Mouse (Mus musculus) A20 (cell line): ENCODE results near the gene Tmem231.
"Not testable (repeated sequence)": the region's sequence is repeated elsewhere in the genome, so short reads cannot be mapped to it uniquely, and the experiment has no call there.

Experiments
- DNase-seq: peaks from one replicate; pipeline ENCODE4 v3.0.0-alpha.2; 2011; ENCODE audit warnings: low read depth, low spot score

Gene Tmem231

DNA sequence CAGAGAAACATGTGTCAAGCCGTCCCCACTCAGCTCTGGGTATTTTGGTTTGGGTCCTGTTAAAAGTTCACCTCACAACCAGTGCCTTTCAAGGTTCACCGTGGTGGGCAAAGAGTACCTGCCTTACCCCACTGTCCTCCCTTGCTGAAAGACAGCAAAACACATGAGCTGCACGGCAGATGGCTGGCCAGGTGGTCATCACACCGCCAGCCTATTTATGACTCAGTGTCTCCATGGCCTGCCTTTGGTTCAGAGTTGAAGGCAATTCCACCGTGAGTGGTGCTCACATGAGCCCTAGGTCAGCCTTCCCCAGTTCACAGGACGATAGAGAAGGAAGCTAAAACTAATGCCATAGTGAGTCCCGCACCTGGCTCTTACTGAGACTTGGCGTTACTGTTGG is 14.3 kb upstream of the Tmem231 start:
- DNase-seq = no peak

DNA sequence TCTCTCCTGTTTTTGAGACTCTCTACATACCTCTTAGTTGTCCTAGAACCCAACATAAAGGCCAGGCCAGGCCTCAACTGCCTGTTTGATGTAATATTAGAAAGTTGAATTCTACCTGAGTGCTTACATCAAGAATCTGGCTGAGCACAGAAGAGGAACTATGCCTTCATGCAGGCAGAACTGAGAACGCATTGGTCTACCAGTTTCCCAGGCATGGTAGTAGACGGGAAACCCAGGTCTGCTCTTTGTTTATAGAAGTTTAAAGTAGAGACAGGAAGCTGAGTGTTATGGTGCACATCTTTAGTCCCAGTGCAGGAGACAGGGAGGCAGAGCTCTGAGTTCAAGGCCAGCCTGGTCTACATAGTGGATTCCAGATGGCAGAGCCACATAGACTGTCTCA is 13.5 kb upstream of the Tmem231 start:
- peak; percentile 72 for DNase-seq

DNA sequence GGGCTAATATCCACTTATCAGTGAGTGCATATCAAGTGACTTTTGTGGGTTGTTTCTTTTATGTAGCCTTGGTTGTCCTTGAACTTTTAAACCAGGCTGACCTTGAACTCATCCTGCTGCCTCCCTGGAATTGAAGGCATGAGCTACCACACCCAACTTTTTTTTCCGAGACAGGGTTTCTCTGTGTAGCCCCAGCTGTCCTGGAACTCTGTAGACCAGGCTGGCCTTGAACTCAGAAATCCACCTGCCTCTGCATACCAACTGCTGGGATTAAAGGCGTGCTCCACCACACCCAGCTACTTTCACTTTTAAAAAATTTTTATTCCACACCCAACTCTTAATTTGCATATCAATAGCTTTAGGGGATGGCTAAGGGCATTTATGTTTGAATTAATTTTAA is 9.9 kb upstream of the Tmem231 start:
- no peak for DNase-seq

DNA sequence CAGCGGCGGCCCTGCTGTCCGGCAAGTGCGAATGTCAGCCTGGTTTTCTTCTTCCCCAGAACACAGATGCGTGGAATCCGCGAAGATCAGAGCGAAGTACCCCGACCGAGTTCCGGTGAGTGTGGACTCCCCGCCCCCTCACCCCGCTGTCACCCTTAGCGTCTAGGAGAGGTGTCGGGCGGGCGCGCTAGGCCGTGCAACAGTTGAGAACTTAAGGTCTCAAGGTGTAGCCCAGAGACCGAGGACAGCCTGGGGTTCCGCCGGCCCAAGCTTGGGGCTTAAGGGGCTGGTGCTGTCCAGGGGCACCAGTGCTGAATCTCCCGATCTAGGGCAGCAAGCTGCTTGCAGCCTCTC is 7.4 kb upstream of the Tmem231 start:
- DNase-seq = peak; percentile 70

DNA sequence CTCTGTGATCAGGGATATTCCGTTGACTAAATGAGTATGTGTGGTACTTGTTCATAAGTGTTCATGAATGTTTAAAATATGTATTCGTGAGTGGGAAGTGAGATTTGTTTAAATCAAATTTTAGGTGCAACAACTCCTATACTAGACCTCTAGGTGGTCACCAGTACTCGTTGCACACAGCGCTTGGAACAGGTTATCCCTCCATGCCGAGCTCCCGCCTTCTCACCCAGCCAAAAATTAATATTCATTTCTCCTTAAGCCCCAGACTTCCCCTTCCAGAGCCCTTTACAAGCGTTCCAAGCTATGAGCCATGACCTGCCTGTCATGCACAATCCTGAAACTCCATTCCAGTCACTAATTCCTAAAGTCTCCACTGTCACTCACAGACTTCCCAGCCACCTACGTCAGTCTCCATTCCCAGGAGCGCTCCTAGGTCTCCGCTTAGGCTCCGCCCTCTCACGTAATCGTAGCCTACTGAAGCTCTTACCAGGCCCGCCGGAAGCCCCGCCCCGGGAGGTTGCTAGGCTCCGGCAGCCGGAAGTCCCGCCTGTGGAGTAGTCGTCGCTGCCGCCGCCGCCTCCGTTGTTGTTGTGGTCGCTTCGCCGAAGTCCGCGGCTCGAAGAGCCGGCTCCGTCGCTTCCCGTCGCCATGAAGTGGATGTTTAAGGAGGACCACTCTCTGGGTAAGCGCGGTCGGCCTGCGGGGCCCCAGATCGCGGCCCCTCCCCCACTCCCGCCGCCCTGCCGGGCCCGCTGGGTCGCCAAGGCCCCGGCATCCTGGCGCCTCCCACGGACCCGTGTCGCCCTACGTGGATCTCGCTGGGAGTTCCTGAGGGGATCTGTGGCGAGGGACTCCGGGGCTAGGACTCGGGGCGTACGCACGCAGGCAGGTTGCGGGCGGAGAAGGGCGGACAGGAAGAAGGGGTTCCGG is 6.8 kb upstream of the Tmem231 start, which contains the start of gene Gabarapl2:
Gene Gabarapl2, plus strand, starts transcription at position 533 of the 930 bp plus-strand sequence.
- peak; percentile 96 for DNase-seq

DNA sequence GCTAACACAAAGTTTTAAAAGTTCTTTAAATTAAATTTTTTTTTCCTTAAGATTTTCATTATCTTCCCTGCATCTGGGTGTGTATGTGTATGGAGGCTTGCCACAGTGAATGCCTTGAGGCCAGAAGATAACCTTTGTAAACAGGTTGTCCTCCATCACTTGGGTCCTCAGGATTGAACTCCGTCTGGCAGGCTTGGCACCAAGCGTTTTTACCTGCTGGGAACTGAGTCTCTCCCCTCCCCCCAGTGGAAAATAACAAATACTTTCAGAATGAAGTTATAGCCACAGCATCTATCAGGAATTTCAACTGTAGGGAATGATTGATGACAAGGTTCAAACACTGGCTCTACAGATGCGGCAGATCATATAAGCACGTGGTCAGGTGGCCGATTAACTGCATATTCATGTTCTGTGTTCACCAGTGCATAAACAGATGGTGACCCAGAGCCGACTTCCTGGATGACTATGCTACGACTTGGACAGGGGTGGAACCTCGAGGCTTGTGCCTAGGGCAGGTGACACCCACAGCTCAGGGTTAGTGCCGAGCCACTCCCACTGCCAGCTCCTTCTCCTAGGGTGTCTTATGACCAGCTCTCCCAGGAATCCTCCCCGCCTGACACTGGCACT is 5.9 kb upstream of the Tmem231 start:
- peak; percentile 82 for DNase-seq

DNA sequence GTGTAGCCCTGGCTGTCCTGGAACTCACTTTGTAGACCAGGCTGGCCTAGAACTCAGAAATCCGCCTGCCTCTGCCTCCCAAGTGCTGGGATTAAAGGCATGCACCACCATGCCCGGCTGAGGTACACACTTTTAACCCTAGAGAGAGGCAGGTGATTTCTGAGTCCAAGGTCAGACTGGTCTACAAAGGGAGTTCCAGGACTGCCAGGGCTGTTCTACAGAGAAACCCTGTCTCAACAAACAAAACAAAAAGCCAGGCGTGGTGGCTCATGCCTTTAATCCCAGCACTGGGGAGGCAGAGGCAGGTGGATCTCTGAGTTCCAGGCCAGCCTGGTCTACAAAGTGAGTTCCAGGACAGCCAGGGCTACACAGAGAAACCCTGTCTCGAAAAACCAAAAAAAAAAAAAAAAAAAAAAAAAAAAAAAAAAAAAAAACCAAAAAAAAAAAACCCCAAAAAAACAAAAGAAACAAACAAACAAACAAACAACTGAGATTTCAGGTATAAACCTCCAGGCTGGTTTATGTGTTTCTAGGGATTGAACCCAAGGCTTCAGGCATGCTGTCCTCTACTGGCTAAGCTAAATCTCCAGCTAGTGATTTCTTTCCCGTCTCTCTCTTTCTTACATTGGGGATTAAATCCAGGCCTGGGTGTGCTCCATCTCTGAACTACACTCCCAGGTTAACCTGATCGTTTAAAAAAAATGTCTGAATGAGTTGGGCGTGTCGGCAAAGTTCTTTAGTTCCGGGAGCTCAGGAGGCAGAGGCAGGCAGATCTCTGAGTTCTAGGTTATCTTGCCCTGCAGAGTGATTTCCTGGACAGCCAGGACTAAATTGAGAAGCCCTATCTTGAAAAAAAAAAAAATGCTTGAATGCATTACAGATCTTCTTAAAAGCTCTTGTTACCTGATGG is 4.7 kb upstream of the Tmem231 start:
- not testable (repeated sequence) for DNase-seq

DNA sequence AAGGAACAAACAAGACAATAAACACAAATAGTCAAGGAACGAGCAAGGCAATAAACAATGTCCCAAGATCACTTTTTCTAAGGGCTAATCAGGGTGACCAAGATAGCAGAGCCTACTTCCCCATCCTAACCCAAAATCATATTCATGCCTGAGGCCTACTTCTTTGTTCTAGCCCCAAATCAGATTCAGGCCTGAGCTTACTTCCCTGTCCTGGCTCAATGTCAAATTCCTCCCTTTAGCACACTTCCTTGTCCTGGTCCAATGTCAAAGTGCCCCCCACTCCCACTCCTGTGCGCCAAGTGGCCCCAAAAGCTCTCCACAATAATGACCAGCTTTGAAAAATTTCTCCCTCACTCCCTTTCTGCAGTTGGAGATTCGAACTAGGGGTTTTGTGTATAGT is 3.5 kb upstream of the Tmem231 start:
- DNase-seq = no peak

DNA sequence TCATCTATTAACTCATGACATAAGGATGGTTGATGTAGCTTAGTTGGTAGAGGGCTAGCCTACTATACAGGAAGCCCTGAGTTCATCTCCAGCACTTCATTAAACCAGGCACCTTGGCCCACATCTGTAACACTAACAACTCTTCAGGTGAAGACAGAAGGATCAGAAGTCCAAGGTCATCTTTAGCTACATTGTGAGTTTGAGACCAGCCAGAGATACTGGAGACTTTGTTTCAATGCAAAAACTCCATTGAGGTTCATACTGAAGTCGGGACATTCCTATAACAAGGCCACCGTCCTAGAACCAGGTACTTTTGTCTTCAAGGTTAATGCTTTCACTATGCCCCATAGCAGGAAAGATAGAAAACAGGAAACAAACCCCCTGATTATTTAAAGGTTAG is 520 bp upstream of the Tmem231 start:
- no peak for DNase-seq

DNA sequence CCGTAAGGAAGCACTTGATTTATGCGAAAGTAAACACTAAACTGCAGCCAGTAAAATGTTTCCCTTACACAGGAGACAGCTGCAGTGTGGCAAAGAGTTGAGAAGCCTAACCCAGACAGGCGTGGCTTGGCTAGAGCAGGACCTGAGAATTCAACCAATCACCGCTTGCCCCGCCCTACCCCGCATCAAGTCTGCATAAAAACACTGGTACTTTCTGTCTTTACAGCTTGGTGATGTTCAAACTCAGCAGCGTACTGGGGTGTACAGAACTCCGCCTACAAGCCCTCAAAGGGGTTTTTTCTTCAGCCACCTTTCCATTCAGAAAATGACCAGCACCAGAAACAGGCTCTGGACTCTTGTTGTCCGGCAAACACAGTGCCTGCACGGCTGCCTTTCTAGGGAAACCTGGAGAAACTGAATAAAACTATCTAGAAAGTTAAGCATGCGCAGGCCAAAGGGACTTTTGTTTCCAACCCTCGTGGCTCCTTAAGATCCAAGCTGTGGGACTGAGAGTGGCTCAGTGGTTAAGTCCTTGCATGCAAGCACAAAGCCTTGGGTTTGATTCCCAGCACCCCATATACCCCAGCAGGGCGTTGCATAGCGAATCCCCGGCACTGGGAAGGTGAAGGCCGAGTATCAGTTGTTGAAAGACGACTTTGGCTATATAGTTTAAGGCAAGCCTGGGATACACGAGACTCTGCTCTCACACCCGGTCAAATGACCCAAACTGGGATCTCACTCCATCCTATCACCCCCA is 923 bp downstream of the Tmem231 start:
- peak; percentile 94 for DNase-seq

DNA sequence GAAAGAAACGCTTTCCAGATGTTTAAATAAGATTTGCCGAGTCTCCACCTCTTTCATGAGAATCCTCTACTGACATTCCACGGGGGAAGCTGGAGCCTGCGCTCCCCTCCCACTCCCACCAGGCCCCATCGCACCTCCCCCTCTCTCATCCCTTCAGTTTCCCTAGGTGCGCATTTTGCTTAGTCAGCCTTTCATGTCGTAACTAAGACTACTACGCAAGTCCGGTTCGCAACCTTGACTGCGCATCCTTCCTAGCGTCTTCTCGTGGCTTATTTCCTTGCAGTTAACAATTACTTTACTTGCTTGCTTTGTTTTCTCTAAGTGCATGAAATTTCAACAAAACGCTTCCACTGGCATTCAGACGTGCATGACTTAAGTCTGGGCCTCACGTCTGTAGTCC is 2.0 kb downstream of the Tmem231 start:
- DNase-seq = no peak

DNA sequence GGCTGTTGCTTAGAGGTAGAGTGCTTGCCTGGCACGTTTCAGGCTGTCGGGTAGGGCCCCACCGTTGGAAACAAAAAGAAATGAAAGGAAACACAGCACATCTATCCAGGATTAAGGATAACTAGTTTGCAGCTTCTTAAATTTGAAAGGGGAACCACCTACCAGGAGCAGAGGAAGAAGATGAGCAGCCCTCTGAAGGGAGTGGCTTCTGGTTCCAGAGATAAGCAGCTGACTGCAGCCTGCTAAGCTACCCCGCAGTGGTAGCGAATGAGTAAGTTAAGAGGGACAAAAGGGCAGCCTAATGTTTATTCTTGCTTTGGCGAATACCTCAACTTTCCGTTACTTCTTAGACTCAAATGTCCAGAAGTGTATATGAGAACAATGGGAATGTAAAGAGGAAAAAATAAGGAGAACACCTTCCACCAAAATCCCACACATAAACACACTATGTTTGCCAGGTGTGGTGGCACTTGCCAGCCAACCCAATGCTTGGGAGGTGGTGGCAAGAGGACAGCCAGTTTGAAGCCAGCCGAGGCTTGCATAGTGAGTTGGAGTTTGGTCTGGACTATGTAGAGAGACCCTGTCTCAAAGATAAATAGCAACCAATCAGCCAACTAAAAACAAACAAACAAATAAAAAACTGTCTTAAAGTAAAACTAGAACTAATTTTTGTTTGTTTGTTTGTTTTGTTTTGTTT is 3.9 kb downstream of the Tmem231 start:
- DNase-seq = no peak

DNA sequence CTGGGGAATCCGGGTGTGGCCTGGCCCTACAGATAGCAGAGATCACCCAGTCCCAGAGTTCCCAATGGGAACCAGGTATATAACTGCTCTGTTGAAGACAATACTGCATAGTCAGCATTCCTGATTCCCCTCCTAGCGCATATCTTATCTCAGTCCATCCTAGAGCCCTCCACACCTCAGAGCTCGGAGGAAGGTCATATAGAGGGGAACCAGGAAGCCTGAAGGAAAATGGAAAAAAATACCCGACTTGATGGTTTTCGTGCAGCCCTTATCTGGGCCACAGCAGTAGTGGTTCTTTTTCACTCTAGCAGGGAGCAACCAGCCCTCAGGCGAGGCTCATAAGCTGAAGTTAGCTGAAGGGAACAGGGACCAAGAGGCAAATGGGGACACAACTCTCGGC is 8.7 kb downstream of the Tmem231 start:
- DNase-seq = no peak

DNA sequence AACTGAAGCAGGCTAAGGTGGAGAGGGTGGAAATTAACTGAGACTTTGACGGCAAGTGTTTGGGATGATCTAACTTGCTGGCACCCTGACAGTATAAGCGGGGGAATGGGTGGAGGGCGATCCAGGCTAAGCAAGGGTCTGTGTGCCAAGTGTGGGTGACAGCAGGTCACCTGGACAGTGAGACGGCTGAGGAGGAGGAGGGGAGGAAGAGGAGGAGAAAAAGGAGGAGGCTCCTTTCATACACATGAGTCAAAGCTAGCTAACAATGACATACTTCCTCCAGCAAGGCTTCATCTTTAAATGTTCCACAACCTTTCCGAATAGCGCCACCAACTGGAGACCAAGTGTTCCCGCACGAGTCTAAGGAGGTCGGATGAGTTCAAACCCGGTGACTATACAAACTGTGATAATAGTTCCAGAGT is 10.3 kb downstream of the Tmem231 start:
- DNase-seq = peak; percentile 74

DNA sequence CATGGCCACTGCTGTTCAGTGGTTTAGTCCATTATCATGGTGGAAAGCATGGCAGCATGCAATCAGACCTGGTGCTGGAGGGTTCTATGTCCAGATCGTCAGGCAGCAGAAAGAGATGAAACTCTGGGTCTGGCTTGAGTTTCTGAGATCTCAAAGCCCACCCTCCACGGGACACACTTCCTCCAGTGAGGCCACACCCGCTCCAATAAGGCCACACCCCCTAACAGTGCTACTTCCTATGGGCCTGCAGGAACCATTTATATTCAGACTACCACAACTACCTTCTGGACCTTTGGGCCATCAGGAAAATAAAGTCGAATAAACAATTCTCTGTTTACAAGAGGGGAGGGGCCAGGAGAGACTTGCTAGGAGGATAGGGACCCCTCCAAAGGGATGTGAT is 12.7 kb downstream of the Tmem231 start:
- DNase-seq = no peak

DNA sequence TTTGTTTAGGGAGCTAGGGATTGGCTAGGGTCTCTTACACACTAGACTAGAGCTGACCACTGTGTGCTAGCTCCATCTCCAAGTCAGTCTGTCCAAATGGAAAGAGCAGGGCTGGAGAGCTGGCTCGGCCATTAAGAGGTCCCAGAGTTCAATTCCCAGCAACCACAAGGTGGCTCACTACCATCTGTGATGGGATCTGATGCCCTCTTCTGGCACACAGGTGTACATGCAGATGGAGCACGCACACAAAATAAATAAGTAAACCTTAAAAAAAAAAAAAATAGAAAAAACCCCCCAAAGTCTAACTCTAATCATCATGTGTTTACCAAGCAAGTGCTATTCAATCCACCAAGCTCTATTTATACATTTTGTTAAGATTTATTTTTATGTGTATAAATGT is 14.0 kb downstream of the Tmem231 start:
- peak; percentile 57 for DNase-seq

DNA sequence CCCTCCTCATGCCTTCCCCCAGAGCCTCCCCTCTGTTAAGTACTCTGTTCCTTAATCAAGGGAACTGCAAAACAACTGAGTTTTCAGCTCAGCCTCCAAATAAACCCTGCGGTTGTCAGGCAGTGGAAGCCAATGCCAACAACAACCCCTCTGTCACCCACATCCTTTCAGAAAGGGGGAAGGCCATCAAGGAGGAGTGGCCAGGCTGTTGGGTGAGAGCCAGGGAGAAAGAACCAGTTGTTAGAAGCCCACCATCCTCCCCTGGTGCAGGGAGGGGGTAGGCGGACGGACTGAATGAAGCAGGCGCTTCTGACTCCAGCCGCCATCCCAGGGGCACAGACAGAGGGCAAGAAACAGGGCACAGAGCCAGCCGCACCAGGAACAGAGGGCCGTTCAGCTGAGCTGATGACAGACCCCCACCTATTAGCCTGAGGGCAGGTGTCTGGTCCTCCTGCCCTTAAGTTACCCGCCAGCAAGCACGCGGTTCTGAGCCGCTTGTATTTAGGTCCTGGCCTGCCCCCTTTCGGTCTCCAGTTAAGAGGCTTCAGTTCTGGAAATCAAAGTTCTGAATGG is 20.7 kb downstream of the Tmem231 start:
- DNase-seq = no peak

DNA sequence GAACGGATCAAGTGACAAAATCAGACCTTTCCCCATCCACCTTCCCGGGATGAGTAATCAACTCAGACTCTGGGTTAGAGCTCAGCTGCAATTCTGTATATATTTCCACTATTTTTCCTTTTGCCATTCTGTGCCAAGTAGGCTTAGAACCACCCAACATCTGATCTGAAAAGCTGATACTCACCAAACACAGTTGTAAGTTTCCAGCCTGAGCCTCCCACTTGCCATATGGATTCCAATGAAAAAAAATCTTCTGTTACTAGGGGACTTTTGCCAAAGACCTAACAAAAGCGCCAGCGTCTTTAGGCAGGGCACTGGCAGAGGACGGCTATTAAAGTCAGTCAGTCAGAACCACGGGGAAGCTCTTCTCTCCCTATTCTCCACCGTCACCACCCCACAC is 22.1 kb downstream of the Tmem231 start:
- no peak for DNase-seq

DNA sequence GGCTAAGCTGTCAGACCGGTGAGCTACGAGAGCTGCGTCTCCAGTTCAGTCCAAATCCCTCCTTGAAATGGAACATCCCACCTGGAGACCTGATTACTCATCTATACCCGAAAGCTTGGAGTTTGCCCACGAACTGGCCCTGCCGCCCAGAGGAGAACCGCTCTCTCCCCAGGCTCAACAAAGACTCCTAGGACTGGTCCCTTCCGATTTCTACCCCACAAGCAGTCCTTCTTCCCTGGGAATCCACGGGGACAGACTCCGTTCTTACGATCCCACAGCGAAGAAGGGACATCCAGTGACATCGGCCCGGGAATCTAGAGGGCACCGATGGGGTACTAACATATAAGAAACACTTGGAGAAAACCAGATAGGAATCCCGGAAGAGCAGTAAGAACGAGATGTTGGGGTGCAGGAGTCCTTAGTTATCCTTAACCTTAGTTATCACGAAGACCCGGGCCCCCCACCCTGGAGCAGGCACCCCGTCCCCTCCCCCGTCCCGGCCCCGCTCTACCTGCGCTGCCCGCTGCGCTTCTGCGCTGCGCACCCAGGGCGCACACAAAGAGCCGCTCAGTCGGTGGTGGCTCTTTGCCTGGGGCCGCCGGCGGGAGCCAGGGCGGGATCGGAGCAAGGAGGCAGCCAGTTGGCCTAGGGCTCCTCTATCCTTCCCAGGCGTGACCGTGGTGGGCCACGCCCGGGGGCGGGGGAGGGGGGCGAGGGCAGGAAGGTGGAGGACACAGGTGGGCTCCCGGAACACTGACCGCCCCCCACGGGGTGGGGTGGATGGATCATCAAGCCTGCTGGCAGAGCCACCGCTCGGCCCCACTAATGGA is 23.8 kb downstream of the Tmem231 start, which contains the start of gene Chst5:
Gene Chst5, minus strand, starts transcription at position 827 of the 830 bp plus-strand sequence.
- DNase-seq = no peak
